Mouse (Mus musculus) embryonic facial prominence, embryonic 14.5 days (tissue): ENCODE measurements at regions not wholly inside any gene's neighbourhood (a gene's known extent, or its start where the extent isn't known, plus 50 kb on each side); places are given as distances from the start of the nearest gene placed in this dataset.
"Not testable (repeated sequence)": the region's sequence is repeated elsewhere in the genome, so short reads cannot be mapped to it uniquely, and the experiment has no call there.

Experiments used
- ATAC-seq: fragments of 200-750 bp; cut with Nextera tagmentation; 2 replicates; pipeline ENCODE4 v1.8.0; 2017; ENCODE audit warnings: low read depth, moderate number of reproducible peaks, moderate TSS enrichment
- DNase-seq: peaks from one replicate; pipeline ENCODE4 v3.0.0-alpha.2; 2015; ENCODE audit warnings: low spot score
- H3K27ac ChIP-seq: fragments of 300-500 bp; sonication (generic); replicated peaks from 2 replicates; pipeline ENCODE4 v1.5.1; 2014; ENCODE audit warnings: low read depth, mild to moderate bottlenecking, low read length, moderate library complexity
- H3K27me3 ChIP-seq: fragments of 300-500 bp; sonication (generic); replicated peaks from 2 replicates; pipeline ENCODE4 v1.6.1; 2014; ENCODE audit warnings: low read length; ENCODE audit not compliant: control insufficient read depth, insufficient read depth
- H3K36me3 ChIP-seq: fragments of 300-500 bp; sonication (generic); 2 replicates; pipeline ENCODE4 v1.6.1; 2014; ENCODE audit warnings: low read length, mixed read lengths; ENCODE audit not compliant: control insufficient read depth, insufficient read depth
- H3K4me1 ChIP-seq: fragments of 300-500 bp; sonication (generic); 2 replicates; pipeline ENCODE4 v1.6.1; 2014; ENCODE audit warnings: antibody characterized with exemption, low read length; ENCODE audit not compliant: control insufficient read depth, insufficient read depth
- H3K4me2 ChIP-seq: fragments of 300-500 bp; sonication (generic); 2 replicates; pipeline ENCODE4 v1.6.1; 2014; ENCODE audit warnings: low read depth, mild to moderate bottlenecking, low read length, moderate library complexity, mixed read lengths
- H3K4me3 ChIP-seq: fragments of 300-500 bp; sonication (generic); 2 replicates; pipeline ENCODE4 v1.5.1; 2014; ENCODE audit warnings: low read depth, mild to moderate bottlenecking, low read length
- H3K9ac ChIP-seq: fragments of 300-500 bp; sonication (generic); 2 replicates; pipeline ENCODE4 v1.6.1; 2014; ENCODE audit warnings: low read depth, mild to moderate bottlenecking, low read length, moderate library complexity, mixed read lengths
- H3K9me3 ChIP-seq: fragments of 300-500 bp; sonication (generic); 2 replicates; pipeline ENCODE4 v1.6.1; 2016; ENCODE audit warnings: low read length; ENCODE audit not compliant: control insufficient read depth
- WGBS: fragments of 180-500 bp; shearing (Covaris S2); extraction: QIAGEN DNeasy Blood & Tissue Kit; methylation state at CpG from one replicate; pipeline ENCODE4 v1.1.7; 2014; 5-methylcytosine and 5-hydroxymethylcytosine counted together

DNA sequence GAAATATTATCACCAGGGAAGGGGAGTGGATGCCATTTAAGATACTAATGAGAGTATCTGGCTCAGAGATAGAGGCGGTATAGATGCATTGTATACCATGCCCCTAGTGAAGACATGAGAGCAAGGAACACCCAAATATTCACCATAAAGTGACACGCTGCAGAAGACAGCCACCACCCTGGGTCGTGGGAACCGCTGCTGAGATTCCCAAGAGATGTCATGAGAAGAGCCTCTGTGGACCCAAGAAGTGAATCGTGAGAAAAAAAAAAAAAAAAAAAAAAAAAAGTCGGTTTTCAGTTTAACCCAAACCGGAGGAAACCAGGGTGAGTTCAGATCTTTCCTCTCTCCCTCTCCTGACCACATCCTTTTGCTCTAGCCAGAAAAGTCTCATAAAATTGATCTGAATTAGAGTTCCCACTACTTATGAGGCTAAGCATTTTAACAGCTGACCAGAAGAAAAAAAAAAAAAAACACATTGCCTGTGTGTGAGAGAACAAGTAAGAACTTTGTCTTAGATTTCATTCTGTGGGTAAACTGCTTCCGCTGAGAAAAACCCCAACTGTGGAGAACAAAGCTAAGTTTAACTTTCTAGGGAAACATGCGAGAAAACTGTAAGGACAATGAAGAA lies 322.0 kb downstream of the Rapgef2 start:
- H3K36me3 ChIP-seq = no peaks in the 10 kb centered on the region
- DNase-seq = no peak
- H3K9me3 ChIP-seq = no peaks in the 10 kb centered on the region
- WGBS = 76% methylated on average over 9 of the region's 9 CpGs
- no peak overlapping the region for H3K4me3 ChIP-seq
- H3K4me1 ChIP-seq = no peaks in the 10 kb centered on the region
- peaks cover 5% of the 10 kb centered on the region; the same call in 1 of the 2 replicates for H3K27me3 ChIP-seq
- no peak overlapping the region for H3K9ac ChIP-seq
- H3K4me2 ChIP-seq = no peak overlapping the region
- H3K27ac ChIP-seq = no peak overlapping the region
- ATAC-seq = no peak

DNA sequence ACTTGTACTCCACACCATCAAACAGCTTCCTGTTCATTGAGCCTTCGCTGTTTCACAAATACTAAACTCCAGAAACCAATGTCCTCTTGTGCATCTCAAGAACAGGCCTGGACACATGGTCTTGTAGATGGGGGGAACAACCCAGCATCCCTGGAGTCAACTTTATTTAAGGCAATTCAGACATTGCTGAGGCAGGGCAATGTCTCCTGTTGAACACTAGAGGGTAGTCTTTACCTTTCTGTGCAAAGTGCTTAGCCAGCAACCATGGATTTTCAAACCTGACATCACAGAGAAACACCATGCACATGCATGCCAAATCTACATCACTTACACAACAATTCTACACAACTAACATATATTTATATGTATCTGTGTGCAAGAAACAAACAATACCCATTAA lies 327.5 kb downstream of the Rapgef2 start:
- H3K9me3 ChIP-seq = no peaks in the 10 kb centered on the region
- ATAC-seq (no peak; the same call in 1 of the 2 replicates), DNase-seq (peak; percentile 68)
- H3K27me3 ChIP-seq = no peaks in the 10 kb centered on the region
- H3K36me3 ChIP-seq = no peaks in the 10 kb centered on the region
- H3K27ac ChIP-seq = no peak overlapping the region
- no peak overlapping the region for H3K4me2 ChIP-seq
- WGBS = 40% methylated on average over 1 of the region's 1 CpGs
- no peaks in the 10 kb centered on the region for H3K4me1 ChIP-seq
- H3K9ac ChIP-seq = no peak overlapping the region
- no peak overlapping the region for H3K4me3 ChIP-seq

DNA sequence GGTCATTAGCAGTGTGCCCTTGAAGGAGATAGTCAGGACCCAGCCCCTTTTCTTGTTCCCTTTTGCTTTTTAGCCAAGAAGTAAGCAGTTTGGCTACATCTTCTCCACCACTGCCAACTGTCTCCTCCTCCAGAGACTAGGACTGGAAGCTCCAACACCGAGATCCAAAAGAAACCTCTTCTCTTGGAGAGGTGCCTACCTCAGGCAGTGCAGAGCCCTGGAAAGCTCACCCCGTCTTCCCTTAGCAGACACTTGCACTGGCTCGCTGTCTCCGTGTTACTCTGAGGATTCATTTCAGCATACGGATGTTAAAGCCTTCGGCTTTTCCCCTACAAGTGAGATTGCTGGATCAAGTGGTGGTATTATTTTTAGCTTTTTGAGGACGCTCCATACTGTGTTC lies 331.0 kb downstream of the Rapgef2 start:
- ATAC-seq (no peak), DNase-seq (no peak)
- Histone ChIP-seq H3K9me3 (no peaks in the 10 kb centered on the region), H3K4me2 (no peak overlapping the region), H3K9ac (no peak overlapping the region), H3K36me3 (no peaks in the 10 kb centered on the region), H3K27me3 (no peaks in the 10 kb centered on the region), H3K4me1 (no peaks in the 10 kb centered on the region), H3K27ac (no peak overlapping the region), H3K4me3 (no peak overlapping the region)
- WGBS = 77% methylated on average over 7 of the region's 7 CpGs

DNA sequence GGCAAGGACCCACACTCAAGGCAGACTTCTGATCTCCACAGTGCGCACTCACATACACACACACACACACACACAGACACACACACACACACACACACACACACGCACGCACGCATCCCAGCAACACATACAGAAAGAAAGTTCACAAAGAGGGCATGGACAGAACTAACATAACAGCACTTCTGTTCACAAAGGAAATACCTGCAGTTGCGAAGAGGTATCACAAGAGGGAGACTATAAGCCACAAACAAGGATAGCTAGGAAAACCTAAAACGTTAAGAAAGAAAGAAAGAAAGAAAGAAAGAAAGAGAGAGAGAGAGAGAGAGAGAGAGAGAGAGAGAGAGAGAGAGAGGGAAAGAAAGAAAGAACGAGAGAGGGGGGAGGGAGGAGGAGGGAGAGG lies 336.9 kb downstream of the Rapgef2 start:
- H3K27me3 ChIP-seq, H3K4me2 ChIP-seq, H3K4me1 ChIP-seq, H3K9me3 ChIP-seq, H3K27ac ChIP-seq, ATAC-seq, H3K9ac ChIP-seq, H3K4me3 ChIP-seq, DNase-seq, H3K36me3 ChIP-seq: not testable (repeated sequence)
- 71% methylated on average over 6 of the region's 7 CpGs for WGBS

DNA sequence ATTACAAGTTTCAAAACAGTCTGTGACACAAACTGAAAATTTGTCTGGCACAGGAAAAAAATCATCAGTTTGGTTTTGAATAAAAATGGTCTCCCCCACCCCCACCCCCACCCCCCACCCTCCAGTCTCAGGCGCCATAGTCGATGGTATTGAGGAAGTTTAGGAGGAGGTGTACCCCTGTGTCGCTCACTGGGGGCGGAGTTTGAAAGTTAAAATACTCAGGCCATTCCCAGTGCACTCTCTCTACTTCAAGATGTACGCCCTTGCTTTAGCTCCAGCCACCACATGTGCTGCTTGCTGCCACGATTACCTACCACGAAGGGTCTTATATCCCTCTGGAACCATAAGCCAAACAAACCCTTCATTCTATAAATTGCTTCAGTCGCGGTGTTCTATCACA lies 337.6 kb downstream of the Rapgef2 start:
- H3K4me3 ChIP-seq = no peak overlapping the region
- no peak overlapping the region for H3K4me2 ChIP-seq
- no peaks in the 10 kb centered on the region for H3K36me3 ChIP-seq
- H3K4me1 ChIP-seq = no peaks in the 10 kb centered on the region
- no peak for DNase-seq
- no peak overlapping the region for H3K9ac ChIP-seq
- H3K27ac ChIP-seq = no peak overlapping the region
- no peak for ATAC-seq
- 80% methylated on average over 9 of the region's 9 CpGs for WGBS
- no peaks in the 10 kb centered on the region for H3K27me3 ChIP-seq
- no peaks in the 10 kb centered on the region for H3K9me3 ChIP-seq

DNA sequence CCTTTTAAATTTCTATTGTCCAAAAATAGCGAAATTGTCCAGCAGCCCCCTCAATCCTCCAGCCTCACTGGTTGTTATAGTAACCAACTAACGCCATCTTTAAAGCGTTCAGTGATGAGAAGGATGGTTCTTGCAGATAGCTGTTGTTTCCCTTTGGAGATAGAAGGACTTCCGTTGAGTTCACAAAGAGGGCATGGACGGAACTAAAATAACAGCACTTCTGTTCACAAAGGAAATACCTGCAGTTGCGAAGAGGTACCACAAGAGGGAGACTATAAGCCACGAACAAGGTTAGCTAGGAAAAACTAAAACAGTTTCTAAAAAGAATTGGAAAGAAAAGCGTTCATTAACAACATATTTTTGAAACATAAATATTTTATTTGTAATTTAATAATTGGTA lies 338.1 kb downstream of the Rapgef2 start:
- no peaks in the 10 kb centered on the region for H3K27me3 ChIP-seq
- no peaks in the 10 kb centered on the region for H3K4me1 ChIP-seq
- WGBS = 27% methylated on average over 8 of the region's 8 CpGs
- H3K27ac ChIP-seq = no peak overlapping the region
- no peak overlapping the region for H3K4me2 ChIP-seq
- no peak overlapping the region for H3K9ac ChIP-seq
- DNase-seq = peak; percentile 43
- no peaks in the 10 kb centered on the region for H3K9me3 ChIP-seq
- H3K4me3 ChIP-seq = no peak overlapping the region
- no peaks in the 10 kb centered on the region for H3K36me3 ChIP-seq
- ATAC-seq = no peak

DNA sequence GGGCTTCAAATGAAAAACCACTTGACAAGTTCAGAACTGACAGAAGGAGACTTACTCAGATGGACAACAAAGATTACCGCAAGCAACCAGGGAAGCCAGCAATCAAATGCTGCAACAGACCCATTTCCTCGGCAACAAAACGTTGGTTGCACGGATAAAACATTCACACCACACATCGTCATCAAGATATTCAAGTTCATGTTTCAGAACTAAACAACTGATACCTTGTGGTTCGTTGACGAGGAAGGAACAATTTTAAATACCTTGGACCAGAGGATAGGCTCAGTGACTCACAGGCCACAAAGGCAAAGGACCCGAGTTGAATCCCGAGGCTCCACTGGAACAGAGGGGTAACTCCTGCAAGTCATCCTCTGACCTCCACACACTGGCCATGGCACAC lies 339.1 kb downstream of the Rapgef2 start:
- Histone ChIP-seq H3K36me3 (no peaks in the 10 kb centered on the region), H3K9ac (no peak overlapping the region), H3K9me3 (no peaks in the 10 kb centered on the region), H3K4me1 (no peaks in the 10 kb centered on the region), H3K27me3 (no peaks in the 10 kb centered on the region), H3K4me3 (no peak overlapping the region), H3K27ac (no peak overlapping the region), H3K4me2 (no peak overlapping the region)
- 84% methylated on average over 9 of the region's 9 CpGs for WGBS
- DNase-seq (no peak), ATAC-seq (no peak)

DNA sequence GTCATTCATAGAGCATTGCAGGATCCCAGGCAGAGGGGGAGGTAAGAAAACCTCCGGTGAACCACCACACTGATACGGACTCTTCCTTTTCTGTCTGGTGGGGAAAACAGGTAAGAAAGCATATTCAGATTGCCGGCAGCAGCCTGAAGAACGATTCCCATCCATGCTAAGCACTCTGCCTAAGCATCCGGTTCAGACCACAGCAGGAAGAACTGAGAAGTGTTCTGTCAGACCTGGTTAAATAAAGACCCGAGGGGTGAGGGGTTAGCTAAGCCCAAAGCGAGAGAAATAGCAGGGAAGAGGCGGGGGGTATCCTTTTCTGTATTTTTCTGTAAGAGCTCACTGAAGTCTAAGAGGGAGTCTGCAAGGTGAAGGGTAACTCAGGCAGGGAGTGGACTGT lies 342.1 kb downstream of the Rapgef2 start:
- Histone ChIP-seq H3K9ac (no peak overlapping the region), H3K4me3 (no peak overlapping the region), H3K9me3 (no peaks in the 10 kb centered on the region), H3K4me2 (no peak overlapping the region), H3K4me1 (no peaks in the 10 kb centered on the region), H3K27me3 (no peaks in the 10 kb centered on the region), H3K36me3 (no peaks in the 10 kb centered on the region), H3K27ac (no peak overlapping the region)
- DNase-seq = no peak
- no peak for ATAC-seq
- 64% methylated on average over 8 of the region's 8 CpGs for WGBS

DNA sequence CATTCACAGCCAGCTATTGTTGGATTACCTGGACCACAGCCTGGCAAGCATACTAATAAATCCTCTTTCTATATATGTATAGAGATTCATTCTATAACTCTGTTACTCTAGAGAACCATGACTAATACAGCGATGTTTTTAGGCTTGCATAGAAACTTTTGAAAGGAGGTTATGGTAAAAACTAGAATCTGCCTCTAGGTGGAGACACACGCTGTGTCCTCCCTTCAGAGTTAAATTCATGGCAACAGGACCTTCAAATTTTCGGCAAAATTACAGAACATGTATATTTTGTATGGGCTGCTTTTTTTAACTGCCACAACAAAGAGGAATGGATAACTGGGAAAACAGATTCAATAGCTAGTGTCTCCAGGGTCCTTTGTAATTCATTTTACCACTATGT lies 353.3 kb downstream of the Rapgef2 start:
- H3K4me2 ChIP-seq = no peak overlapping the region
- H3K4me3 ChIP-seq = no peak overlapping the region
- no peak for ATAC-seq
- no peaks in the 10 kb centered on the region for H3K36me3 ChIP-seq
- no peak for DNase-seq
- H3K9me3 ChIP-seq = no peaks in the 10 kb centered on the region
- H3K27me3 ChIP-seq = no peaks in the 10 kb centered on the region
- WGBS = 75% methylated on average over 3 of the region's 3 CpGs
- H3K9ac ChIP-seq = no peak overlapping the region
- no peaks in the 10 kb centered on the region for H3K4me1 ChIP-seq
- H3K27ac ChIP-seq = no peak overlapping the region
